Mouse (Mus musculus) megakaryocyte, embryonic 14.5 days (primary cell): ENCODE data around the gene Fer1l4. TPM values are rescaled to one million over a fixed set of nuclear protein-coding genes. Genes with fewer than 3 reads are reported as not detected.

Source experiments
- H3K27me3 ChIP-seq: replicated peaks from 2 replicates; pipeline ENCODE3; 2012; ENCODE audit warnings: inconsistent platforms
- H3K36me3 ChIP-seq: replicated peaks from 2 replicates; pipeline ENCODE3; 2012; ENCODE audit warnings: low read length, inconsistent platforms, mixed read lengths
- H3K4me1 ChIP-seq: 2 replicates; pipeline ENCODE4 v1.6.1; 2012; ENCODE audit warnings: inconsistent platforms
- H3K4me3 ChIP-seq: replicated peaks from 2 replicates; pipeline ENCODE3; 2012; ENCODE audit warnings: moderate library complexity, mild to moderate bottlenecking, inconsistent platforms
- H3K9me3 ChIP-seq: 2 replicates; pipeline ENCODE4 v1.6.1; 2012; ENCODE audit warnings: inconsistent platforms
- FLI1 ChIP-seq: IDR thresholded peaks from 2 replicates; pipeline ENCODE4 v1.6.1; 2012; ENCODE audit warnings: low read length, inconsistent platforms, mixed read lengths
- GATA1 ChIP-seq: IDR thresholded peaks from 3 replicates; pipeline ENCODE4 v1.6.1; 2012; ENCODE audit warnings: mixed read lengths, low read length, inconsistent platforms, borderline replicate concordance
- polyA plus RNA-seq: library from polyadenylated mRNA; stranded (reverse); fragments of >175 nt; gene quantifications from 2 replicates; pipeline ENCODE4 v1.2.3, GENCODE M21; 2012; ENCODE audit warnings: low replicate concordance; ENCODE audit not compliant: insufficient read depth

Gene Fer1l4
- polyA plus RNA-seq, 1 experiment, result not detected

GRCm38 (mm10) chr2:156071236-156071635 lies 18.5 kb upstream of the Fer1l4 start:
- Histone ChIP-seq H3K9me3 (no peaks in the 10 kb centered on the region), H3K4me1 (no peaks in the 10 kb centered on the region; the same call in 1 of the 2 replicates), H3K27me3 (peaks cover 5% of the 10 kb centered on the region), H3K36me3 (peaks cover 85% of the 10 kb centered on the region), H3K4me3 (no peak overlapping the region)
- no peak for TF ChIP-seq GATA1
- no peak for TF ChIP-seq FLI1

DNA sequence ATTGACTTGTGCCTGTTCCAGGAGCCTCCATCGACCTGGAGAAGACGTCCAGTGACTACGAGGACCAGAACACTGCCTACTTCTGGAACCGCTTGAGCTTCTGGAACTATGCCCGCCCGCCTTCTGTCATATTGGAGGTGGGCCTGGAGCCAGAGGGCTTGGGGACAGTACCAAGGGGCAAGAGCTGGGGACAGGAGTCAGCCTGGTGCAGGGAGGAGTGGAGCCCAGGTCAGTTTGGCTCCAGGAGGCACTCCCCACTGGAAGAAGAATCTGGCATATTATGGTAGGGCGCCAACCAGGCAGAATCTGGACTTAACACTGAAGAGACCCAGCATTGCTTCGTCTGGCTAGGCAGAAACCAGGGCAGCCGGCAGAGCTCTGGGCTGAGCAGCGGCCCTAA lies 15.2 kb upstream of the Fer1l4 start:
- no peak for TF ChIP-seq FLI1
- Histone ChIP-seq H3K4me1 (peaks cover 10% of the 10 kb centered on the region), H3K4me3 (no peak overlapping the region), H3K36me3 (peaks cover 52% of the 10 kb centered on the region), H3K9me3 (0 out of 2 replicates have a peak, but pooled peaks cover under 1% of the 10 kb centered on the region), H3K27me3 (peaks cover 11% of the 10 kb centered on the region)

GRCm38 (mm10) chr2:156066126-156066525 lies 13.4 kb upstream of the Fer1l4 start:
- peaks cover 13% of the 10 kb centered on the region for H3K27me3 ChIP-seq
- H3K36me3 ChIP-seq, result peaks cover 35% of the 10 kb centered on the region
- H3K9me3 ChIP-seq, result peaks cover 3% of the 10 kb centered on the region; the same call in 1 of the 2 replicates
- H3K4me3 ChIP-seq, result peak overlapping the region; percentile 94
- peaks cover 10% of the 10 kb centered on the region for H3K4me1 ChIP-seq
- no peak for TF ChIP-seq FLI1
- TF ChIP-seq GATA1, result no peak

GRCm38 (mm10) chr2:156065099-156066041 lies 12.6 kb upstream of the Fer1l4 start, which contains the start of gene Spag4:
Spag4 (plus strand) TSS chr2:156065175.
- TF ChIP-seq GATA1 (no peak), FLI1 (no peak)
- Histone ChIP-seq H3K36me3 (peaks cover 30% of the 10 kb centered on the region), H3K4me1 (peaks cover 10% of the 10 kb centered on the region), H3K27me3 (peaks cover 16% of the 10 kb centered on the region), H3K4me3 (peak within 1 kb of the TSS; percentile 94), H3K9me3 (peaks cover 3% of the 10 kb centered on the region; the same call in 1 of the 2 replicates)

DNA sequence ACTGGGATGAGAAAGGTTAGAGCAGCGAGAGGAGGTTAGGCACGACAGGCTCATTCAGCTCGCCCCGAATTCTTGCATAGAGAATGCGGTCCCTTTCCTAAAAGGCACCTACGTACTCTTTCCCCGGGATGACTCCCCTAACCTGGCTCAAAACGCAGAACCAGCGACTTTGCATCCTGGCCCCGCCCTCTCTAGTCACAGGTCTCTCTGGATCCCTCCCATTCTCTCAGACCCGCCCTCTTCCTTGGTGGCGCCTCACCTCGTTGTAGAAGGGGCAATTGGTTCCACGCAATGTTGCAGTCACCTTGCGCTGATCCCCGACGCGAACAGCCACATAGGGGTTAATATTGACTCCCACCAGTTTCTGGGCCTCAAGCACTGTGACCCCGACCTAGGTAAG lies 4.8 kb downstream of the Fer1l4 start:
- H3K4me1 ChIP-seq, result peaks cover 8% of the 10 kb centered on the region
- H3K36me3 ChIP-seq, result no peaks in the 10 kb centered on the region
- H3K9me3 ChIP-seq, result peaks cover 2% of the 10 kb centered on the region; the same call in 1 of the 2 replicates
- H3K4me3 ChIP-seq, result peak overlapping the region; percentile 23
- peaks cover 86% of the 10 kb centered on the region for H3K27me3 ChIP-seq
- TF ChIP-seq FLI1 (no peak), GATA1 (no peak)

DNA sequence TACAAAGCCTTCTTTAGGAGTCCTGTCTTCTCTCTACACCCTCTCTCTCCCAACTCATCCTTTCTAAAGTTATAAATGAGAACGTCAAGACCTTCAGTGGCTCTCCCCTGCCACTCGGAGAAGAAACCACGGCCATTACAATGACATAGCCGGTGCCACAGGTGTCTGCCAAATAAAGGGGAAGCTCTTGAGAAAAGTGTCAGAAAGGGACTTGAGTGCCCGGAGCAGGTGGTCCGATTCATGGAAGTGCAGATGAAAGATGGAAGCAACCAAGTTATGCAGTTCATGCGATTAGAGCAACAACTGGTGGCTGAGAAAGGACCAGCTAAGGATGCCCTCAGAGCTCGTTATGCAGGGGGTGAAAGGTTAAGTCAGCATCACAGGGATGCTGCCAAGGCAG lies 9.8 kb downstream of the Fer1l4 start:
- H3K36me3 ChIP-seq, result no peaks in the 10 kb centered on the region
- H3K4me3 ChIP-seq, result no peak overlapping the region
- H3K4me1 ChIP-seq, result peaks cover 8% of the 10 kb centered on the region
- H3K9me3 ChIP-seq, result no peaks in the 10 kb centered on the region
- TF ChIP-seq GATA1 (no peak), FLI1 (no peak)
- peaks cover 75% of the 10 kb centered on the region for H3K27me3 ChIP-seq

DNA sequence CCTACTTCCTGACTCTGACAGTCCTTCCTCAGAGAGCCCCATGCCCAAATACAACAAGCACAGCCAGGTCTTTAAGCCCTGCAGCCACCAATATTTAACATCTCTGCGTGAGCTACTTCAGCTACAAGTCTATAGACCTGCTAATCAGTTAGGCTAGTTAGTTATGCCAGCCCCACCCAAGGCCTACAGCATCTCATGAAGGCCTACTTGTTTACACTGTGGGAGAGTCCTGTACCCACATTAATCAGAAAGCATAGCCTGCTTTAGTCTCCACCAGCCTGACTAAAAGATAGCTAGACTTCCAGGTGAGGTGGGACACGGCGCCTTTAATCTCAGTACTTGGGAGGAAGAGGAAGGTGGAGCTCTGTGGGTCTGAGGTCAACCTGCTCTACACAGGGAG lies 13.4 kb downstream of the Fer1l4 start:
- H3K4me1 ChIP-seq, result peaks cover 4% of the 10 kb centered on the region; the same call in 1 of the 2 replicates
- H3K27me3 ChIP-seq, result peaks cover 75% of the 10 kb centered on the region
- no peaks in the 10 kb centered on the region for H3K9me3 ChIP-seq
- no peak overlapping the region for H3K4me3 ChIP-seq
- TF ChIP-seq FLI1 (no peak), GATA1 (no peak)
- H3K36me3 ChIP-seq, result no peaks in the 10 kb centered on the region

GRCm38 (mm10) chr2:156025482-156025881 lies 27.3 kb downstream of the Fer1l4 start:
- no peak overlapping the region for H3K4me3 ChIP-seq
- H3K4me1 ChIP-seq, result peaks cover 19% of the 10 kb centered on the region
- H3K9me3 ChIP-seq, result no peaks in the 10 kb centered on the region
- H3K27me3 ChIP-seq, result peaks cover 22% of the 10 kb centered on the region
- TF ChIP-seq GATA1, result no peak
- TF ChIP-seq FLI1, result no peak
- H3K36me3 ChIP-seq, result no peaks in the 10 kb centered on the region

DNA sequence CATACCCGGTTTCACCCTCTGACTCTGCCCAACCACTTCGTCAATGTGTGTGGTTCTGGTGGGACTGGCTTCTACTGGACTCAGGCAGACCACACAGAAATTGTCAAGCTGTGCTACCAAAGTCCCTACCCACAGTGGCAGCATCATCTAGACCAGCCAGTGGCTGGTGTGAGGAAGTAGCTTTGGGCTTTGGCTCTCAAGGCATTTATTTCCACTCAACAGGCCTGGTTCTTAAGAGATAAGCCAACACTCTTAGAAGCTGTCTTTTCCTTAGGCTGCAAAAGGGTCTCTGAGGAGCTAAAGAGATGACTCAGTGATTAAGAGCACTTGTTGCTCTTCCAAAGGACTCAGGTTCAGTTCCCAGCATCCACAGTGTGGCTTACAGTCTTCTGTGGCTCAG lies 31.0 kb downstream of the Fer1l4 start:
- Histone ChIP-seq H3K27me3 (peaks cover 10% of the 10 kb centered on the region), H3K9me3 (no peaks in the 10 kb centered on the region), H3K4me1 (peaks cover 19% of the 10 kb centered on the region), H3K36me3 (peaks cover 32% of the 10 kb centered on the region), H3K4me3 (no peak overlapping the region)
- TF ChIP-seq FLI1 (no peak), GATA1 (no peak)

- Histone ChIP-seq H3K36me3 (peaks cover 37% of the 10 kb centered on the region), H3K4me1 (peaks cover 19% of the 10 kb centered on the region), H3K4me3 (no peak overlapping the region), H3K9me3 (no peaks in the 10 kb centered on the region), H3K27me3 (peaks cover 10% of the 10 kb centered on the region)
- TF ChIP-seq FLI1 (no peak), GATA1 (no peak)
Measured at GRCm38 (mm10) chr2:156021219-156021618, 31.5 kb downstream of the Fer1l4 start.
